Mouse (Mus musculus): ENCODE measurements around the gene Stpg4.

DNA sequence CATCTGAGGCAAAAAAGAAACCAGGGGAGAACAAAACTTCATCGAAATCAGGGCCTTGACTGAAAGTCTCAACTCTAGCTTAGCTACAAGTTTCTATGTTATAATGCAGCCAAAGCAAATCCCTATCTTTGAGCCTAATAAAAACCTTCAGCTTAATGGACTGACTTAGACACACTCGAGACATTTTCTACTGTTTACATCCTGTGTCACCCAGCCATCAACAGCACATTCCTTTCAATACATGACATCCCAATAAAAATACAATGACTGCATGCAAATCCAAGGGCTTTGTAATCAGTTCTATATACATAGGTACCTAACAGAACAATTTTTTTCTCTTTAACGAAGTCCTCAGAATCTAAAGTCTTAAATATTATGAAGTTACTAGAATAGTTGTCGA lies 17.2 kb upstream of the Stpg4 start:
- no peak for TF ChIP-seq CTCF (IDR thresholded peaks at IDR 0.05; ENCODE audit: borderline replicate concordance, insufficient read depth, low read depth, low read length)
- no peak for TF ChIP-seq POLR2A (IDR thresholded peaks at IDR 0.05; ENCODE audit: borderline replicate concordance, insufficient read depth, low read length)
